Mouse (Mus musculus): ENCODE measurements around the gene Lrrc8a. TPM values are rescaled to one million over a fixed set of nuclear protein-coding genes. Genes with fewer than 3 reads are reported as not detected.

The Lrrc8a gene
- polyA plus RNA-seq, 1 experiment from 2014 or later: 58.2 TPM

DNA sequence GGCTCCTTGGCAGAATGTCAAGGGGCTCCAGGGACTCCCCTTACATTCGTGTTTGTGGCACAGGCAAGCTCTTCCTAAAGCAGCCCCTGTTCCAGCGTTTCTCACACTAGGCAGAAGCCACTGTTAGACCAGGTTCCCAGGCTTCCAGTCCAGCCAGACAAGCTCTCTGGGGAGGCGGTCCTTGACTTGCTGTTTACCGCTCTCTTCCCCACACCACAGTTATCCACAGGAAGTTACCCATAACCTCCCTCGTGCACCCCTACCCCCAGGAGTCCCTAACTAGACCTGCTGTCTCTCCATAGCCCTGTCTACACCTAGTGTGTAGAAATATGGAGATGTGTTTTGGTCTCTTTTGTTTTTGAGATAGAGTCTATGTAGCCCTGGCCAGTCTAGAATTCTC lies 16.3 kb downstream of the Lrrc8a start:
- WGBS: 88% methylated on average over 5 of the region's 5 CpGs
- DNase-seq (ENCODE audit: low spot score): no peak
- no peaks in the 10 kb centered on the region for H3K9me3 ChIP-seq (ENCODE audit: control insufficient read depth, low read length)
- no peaks in the 10 kb centered on the region for H3K27me3 ChIP-seq (ENCODE audit: control insufficient read depth, insufficient read depth, low read length)
- peaks cover 6% of the 10 kb centered on the region; the same call in 1 of the 2 replicates for H3K4me1 ChIP-seq (ENCODE audit: control insufficient read depth, insufficient read depth, low read length)
- H3K27ac ChIP-seq (replicated peaks; ENCODE audit: low read depth, low read length): no peak overlapping the region
- H3K9ac ChIP-seq (ENCODE audit: low read length): no peak overlapping the region
- no peak overlapping the region for H3K4me3 ChIP-seq (ENCODE audit: low read depth, low read length)
- H3K4me2 ChIP-seq (ENCODE audit: low read depth, severe bottlenecking): no peak overlapping the region
- no peak for ATAC-seq (ENCODE audit: insufficient number of reproducible peaks, low FRiP score, low TSS enrichment, low read depth)
- H3K36me3 ChIP-seq (ENCODE audit: control insufficient read depth, insufficient read depth, low read length): peaks cover 24% of the 10 kb centered on the region

DNA sequence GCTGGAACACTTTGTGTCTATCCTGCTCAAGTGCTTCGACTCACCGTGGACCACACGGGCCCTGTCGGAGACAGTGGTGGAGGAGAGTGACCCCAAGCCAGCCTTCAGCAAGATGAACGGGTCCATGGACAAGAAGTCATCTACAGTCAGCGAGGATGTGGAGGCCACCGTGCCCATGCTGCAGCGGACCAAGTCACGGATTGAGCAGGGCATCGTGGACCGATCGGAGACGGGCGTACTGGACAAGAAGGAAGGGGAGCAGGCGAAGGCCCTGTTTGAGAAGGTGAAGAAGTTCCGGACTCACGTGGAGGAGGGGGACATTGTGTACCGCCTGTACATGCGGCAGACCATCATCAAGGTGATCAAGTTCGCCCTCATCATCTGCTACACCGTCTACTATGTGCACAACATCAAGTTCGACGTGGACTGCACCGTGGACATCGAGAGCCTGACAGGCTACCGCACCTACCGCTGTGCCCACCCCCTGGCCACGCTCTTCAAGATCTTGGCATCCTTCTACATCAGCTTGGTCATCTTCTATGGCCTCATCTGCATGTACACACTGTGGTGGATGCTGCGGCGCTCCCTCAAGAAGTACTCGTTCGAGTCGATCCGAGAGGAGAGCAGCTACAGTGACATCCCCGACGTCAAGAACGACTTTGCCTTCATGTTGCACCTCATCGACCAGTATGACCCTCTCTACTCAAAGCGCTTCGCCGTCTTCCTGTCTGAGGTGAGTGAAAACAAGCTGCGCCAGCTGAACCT lies 18.3 kb downstream of the Lrrc8a start:
- Histone ChIP-seq H3K36me3 (ENCODE audit: control insufficient read depth, insufficient read depth, low read length) (peaks cover 29% of the 10 kb centered on the region), H3K9ac (ENCODE audit: low read length) (no peak overlapping the region), H3K9me3 (ENCODE audit: control insufficient read depth, low read length) (no peaks in the 10 kb centered on the region), H3K4me1 (ENCODE audit: control insufficient read depth, insufficient read depth, low read length) (peaks cover 6% of the 10 kb centered on the region; the same call in 1 of the 2 replicates), H3K27ac (replicated peaks; ENCODE audit: low read depth, low read length) (no peak overlapping the region), H3K27me3 (ENCODE audit: control insufficient read depth, insufficient read depth, low read length) (no peaks in the 10 kb centered on the region), H3K4me2 (ENCODE audit: low read depth, severe bottlenecking) (no peak overlapping the region), H3K4me3 (ENCODE audit: low read depth, low read length) (no peak overlapping the region)
- ATAC-seq (ENCODE audit: insufficient number of reproducible peaks, low FRiP score, low TSS enrichment, low read depth): no peak
- 97% methylated on average over 42 of the region's 42 CpGs for WGBS
- DNase-seq (ENCODE audit: low spot score): no peak

GRCm38 (mm10) chr2:30256616-30257350 lies 19.3 kb downstream of the Lrrc8a start:
- H3K4me3 ChIP-seq (ENCODE audit: low read depth, low read length): no peak overlapping the region
- WGBS: 97% methylated on average over 30 of the region's 30 CpGs
- no peak overlapping the region for H3K9ac ChIP-seq (ENCODE audit: low read length)
- no peak overlapping the region for H3K27ac ChIP-seq (replicated peaks; ENCODE audit: low read depth, low read length)
- DNase-seq (ENCODE audit: low spot score): no peak
- H3K9me3 ChIP-seq (ENCODE audit: control insufficient read depth, low read length): no peaks in the 10 kb centered on the region
- no peak for ATAC-seq (ENCODE audit: insufficient number of reproducible peaks, low FRiP score, low TSS enrichment, low read depth)
- H3K27me3 ChIP-seq (ENCODE audit: control insufficient read depth, insufficient read depth, low read length): no peaks in the 10 kb centered on the region
- no peak overlapping the region for H3K4me2 ChIP-seq (ENCODE audit: low read depth, severe bottlenecking)
- H3K36me3 ChIP-seq (ENCODE audit: control insufficient read depth, insufficient read depth, low read length): peaks cover 27% of the 10 kb centered on the region
- 0 out of 2 replicates have a peak, but pooled peaks cover 2% of the 10 kb centered on the region for H3K4me1 ChIP-seq (ENCODE audit: control insufficient read depth, insufficient read depth, low read length)

DNA sequence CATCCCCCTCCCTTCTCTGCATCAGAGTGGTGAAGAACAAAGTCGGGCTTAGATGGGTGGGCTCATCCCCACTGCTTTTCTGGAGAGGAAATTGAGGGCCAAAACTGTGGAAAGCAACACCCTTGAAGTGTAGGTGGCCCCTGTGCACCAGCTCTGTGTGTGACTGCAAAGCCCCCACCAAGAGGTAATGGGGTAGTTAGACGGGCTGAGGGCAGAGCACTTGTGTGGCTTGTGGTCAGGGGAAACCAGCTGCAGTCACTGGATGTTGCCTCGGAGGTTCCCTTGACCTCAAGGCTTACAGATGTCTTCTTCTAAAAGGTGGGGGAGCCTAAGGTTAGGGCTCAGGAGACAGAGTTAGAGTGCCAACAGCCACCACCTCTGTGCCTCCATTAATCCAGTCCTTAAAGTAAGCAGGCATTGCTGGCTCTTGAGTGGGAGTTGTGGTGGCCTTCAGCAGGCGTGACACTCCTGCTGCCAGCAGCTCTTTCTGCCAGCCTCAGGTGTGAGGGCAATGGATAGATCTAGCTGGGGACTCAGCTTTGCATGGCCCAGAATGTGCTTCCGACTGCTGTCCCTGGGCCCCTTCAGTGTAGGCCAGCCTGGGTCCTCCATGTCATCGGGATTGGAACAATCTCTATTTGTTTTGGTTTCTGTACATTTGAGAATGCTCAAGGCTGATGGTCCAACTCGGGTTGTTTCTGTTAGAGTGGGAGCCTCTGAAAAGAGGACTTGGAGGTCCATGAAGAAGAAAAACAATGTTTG lies 20.4 kb downstream of the Lrrc8a start:
- 89% methylated on average over 7 of the region's 7 CpGs for WGBS
- Histone ChIP-seq H3K4me1 (ENCODE audit: control insufficient read depth, insufficient read depth, low read length) (0 out of 2 replicates have a peak, but pooled peaks cover 2% of the 10 kb centered on the region), H3K36me3 (ENCODE audit: control insufficient read depth, insufficient read depth, low read length) (peaks cover 34% of the 10 kb centered on the region), H3K4me2 (ENCODE audit: low read depth, severe bottlenecking) (no peak overlapping the region), H3K4me3 (ENCODE audit: low read depth, low read length) (no peak overlapping the region), H3K9ac (ENCODE audit: low read length) (no peak overlapping the region), H3K27ac (replicated peaks; ENCODE audit: low read depth, low read length) (no peak overlapping the region), H3K27me3 (ENCODE audit: control insufficient read depth, insufficient read depth, low read length) (no peaks in the 10 kb centered on the region), H3K9me3 (ENCODE audit: control insufficient read depth, low read length) (no peaks in the 10 kb centered on the region)
- ATAC-seq (ENCODE audit: insufficient number of reproducible peaks, low FRiP score, low TSS enrichment, low read depth) (no peak), DNase-seq (ENCODE audit: low spot score) (no peak)

GRCm38 (mm10) chr2:30258600-30258999 lies 21.1 kb downstream of the Lrrc8a start:
- 87% methylated on average over 4 of the region's 4 CpGs for WGBS
- no peak overlapping the region for H3K4me3 ChIP-seq (ENCODE audit: low read depth, low read length)
- peaks cover 37% of the 10 kb centered on the region for H3K36me3 ChIP-seq (ENCODE audit: control insufficient read depth, insufficient read depth, low read length)
- ATAC-seq (ENCODE audit: insufficient number of reproducible peaks, low FRiP score, low TSS enrichment, low read depth): no peak
- H3K9me3 ChIP-seq (ENCODE audit: control insufficient read depth, low read length): no peaks in the 10 kb centered on the region
- 0 out of 2 replicates have a peak, but pooled peaks cover 2% of the 10 kb centered on the region for H3K4me1 ChIP-seq (ENCODE audit: control insufficient read depth, insufficient read depth, low read length)
- no peak overlapping the region for H3K4me2 ChIP-seq (ENCODE audit: low read depth, severe bottlenecking)
- no peak for DNase-seq (ENCODE audit: low spot score)
- no peak overlapping the region for H3K9ac ChIP-seq (ENCODE audit: low read length)
- no peaks in the 10 kb centered on the region for H3K27me3 ChIP-seq (ENCODE audit: control insufficient read depth, insufficient read depth, low read length)
- H3K27ac ChIP-seq (replicated peaks; ENCODE audit: low read depth, low read length): no peak overlapping the region

DNA sequence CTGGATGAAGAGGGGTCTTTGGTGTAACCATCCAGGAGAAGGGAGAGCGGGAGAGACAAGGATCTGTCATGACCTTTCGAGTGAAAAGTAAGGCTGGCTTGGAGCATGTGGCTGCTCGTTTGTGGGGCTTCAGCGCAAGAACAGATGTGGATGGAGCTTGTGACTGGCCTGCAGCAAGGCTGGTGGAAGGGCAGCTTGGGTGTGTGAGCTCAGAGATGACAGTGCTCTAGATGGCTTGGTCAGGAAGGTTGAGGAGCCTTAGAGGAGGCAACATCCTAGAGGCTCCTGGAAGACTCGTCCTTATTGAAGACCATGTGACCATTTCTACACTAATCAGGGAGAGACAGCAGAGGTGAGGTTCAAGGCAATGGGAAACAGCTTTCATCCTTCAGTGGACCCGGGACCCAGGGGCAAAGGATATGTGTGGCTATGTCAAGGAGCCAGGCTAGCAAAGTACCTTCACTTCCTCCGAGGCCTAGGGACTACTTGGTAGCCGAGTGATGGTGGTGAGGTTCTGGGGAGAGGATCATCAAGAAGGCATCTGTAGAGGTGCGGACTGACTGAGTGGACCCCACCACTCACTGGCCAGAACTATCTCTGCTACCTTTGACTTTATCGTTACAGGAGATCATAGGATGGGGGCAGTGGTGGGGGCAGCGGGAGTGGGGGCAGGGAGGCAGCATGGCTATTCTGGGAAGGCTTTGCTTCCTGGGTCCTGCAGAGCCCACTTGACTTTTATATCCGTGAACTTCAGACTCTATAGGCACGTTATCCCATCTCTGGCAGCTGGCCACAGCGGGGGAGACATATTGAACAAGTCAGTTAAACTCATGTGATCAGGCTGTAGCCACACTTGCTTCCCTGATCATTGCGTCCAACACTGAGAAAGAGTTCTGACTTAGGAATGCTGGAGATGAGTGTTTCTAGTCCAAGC lies 21.9 kb downstream of the Lrrc8a start:
- no peaks in the 10 kb centered on the region for H3K9me3 ChIP-seq (ENCODE audit: control insufficient read depth, low read length)
- no peak overlapping the region for H3K9ac ChIP-seq (ENCODE audit: low read length)
- H3K4me1 ChIP-seq (ENCODE audit: control insufficient read depth, insufficient read depth, low read length): 0 out of 2 replicates have a peak, but pooled peaks cover 2% of the 10 kb centered on the region
- ATAC-seq (ENCODE audit: insufficient number of reproducible peaks, low FRiP score, low TSS enrichment, low read depth) (no peak), DNase-seq (ENCODE audit: low spot score) (no peak)
- peaks cover 37% of the 10 kb centered on the region for H3K36me3 ChIP-seq (ENCODE audit: control insufficient read depth, insufficient read depth, low read length)
- H3K4me3 ChIP-seq (ENCODE audit: low read depth, low read length): no peak overlapping the region
- WGBS: 91% methylated on average over 15 of the region's 15 CpGs
- H3K27ac ChIP-seq (replicated peaks; ENCODE audit: low read depth, low read length): no peak overlapping the region
- H3K4me2 ChIP-seq (ENCODE audit: low read depth, severe bottlenecking): no peak overlapping the region
- no peaks in the 10 kb centered on the region for H3K27me3 ChIP-seq (ENCODE audit: control insufficient read depth, insufficient read depth, low read length)

DNA sequence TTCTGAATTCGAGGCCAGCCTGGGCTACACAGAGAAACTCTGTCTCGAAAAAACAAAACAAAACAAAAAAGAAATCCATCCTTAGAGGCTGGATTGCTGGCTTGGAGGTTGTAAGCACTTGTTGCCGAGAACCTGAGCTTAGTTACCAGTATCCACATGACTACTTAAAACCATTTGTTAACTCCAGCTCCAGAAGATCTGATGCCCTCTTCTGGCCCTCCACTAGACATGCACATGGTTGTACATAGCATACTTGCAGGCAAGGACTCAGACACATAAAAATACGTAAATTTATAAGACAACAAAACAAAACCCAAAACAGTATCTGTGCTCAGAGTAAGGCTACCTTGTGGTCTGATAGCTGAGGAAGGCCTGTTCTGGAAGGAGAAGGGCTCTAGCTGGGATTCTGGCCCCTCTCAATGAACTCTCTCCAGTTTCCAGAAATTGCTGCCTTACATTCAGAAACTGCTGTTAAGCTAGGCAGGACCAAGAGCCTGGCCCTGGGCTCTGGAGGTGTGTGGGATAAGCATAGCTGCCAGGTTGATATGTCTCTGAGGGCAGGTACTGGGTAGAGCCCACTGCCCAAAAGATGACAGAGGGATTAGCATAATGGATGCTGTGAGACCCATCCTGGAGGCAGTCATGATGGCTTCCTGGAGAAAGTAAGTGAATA lies 23.7 kb downstream of the Lrrc8a start:
- Histone ChIP-seq H3K4me2 (ENCODE audit: low read depth, severe bottlenecking) (no peak overlapping the region), H3K4me1 (ENCODE audit: control insufficient read depth, insufficient read depth, low read length) (peaks cover 17% of the 10 kb centered on the region), H3K36me3 (ENCODE audit: control insufficient read depth, insufficient read depth, low read length) (peaks cover 30% of the 10 kb centered on the region), H3K27me3 (ENCODE audit: control insufficient read depth, insufficient read depth, low read length) (no peaks in the 10 kb centered on the region), H3K4me3 (ENCODE audit: low read depth, low read length) (no peak overlapping the region), H3K27ac (replicated peaks; ENCODE audit: low read depth, low read length) (no peak overlapping the region), H3K9me3 (ENCODE audit: control insufficient read depth, low read length) (no peaks in the 10 kb centered on the region), H3K9ac (ENCODE audit: low read length) (no peak overlapping the region)
- no peak for ATAC-seq (ENCODE audit: insufficient number of reproducible peaks, low FRiP score, low TSS enrichment, low read depth)
- WGBS: 86% methylated on average over 4 of the region's 4 CpGs
- DNase-seq (ENCODE audit: low spot score): no peak
